Mouse (Mus musculus) liver, embryonic 16.5 days (tissue): ENCODE data around the gene Eng. TPM values are rescaled to one million over a fixed set of nuclear protein-coding genes. Genes with fewer than 3 reads are reported as not detected.

Experiments
- ATAC-seq: fragments of 200-750 bp; cut with Nextera tagmentation; 2 replicates; pipeline ENCODE4 v1.8.0; 2017; ENCODE audit warnings: low read depth, mild to moderate bottlenecking, moderate number of reproducible peaks, moderate library complexity
- H3K27ac ChIP-seq: fragments of 300-500 bp; sonication (generic); 2 replicates; pipeline ENCODE4 v1.5.1; 2014; ENCODE audit warnings: mild to moderate bottlenecking, low read length
- H3K27me3 ChIP-seq: fragments of 300-500 bp; sonication (generic); 2 replicates; pipeline ENCODE4 v1.6.1; 2014; ENCODE audit warnings: low read depth, low read length, mixed read lengths; ENCODE audit not compliant: control insufficient read depth, insufficient read depth
- H3K36me3 ChIP-seq: fragments of 300-500 bp; sonication (generic); 2 replicates; pipeline ENCODE4 v1.6.1; 2014; ENCODE audit warnings: mild to moderate bottlenecking; ENCODE audit not compliant: control insufficient read depth, insufficient read depth
- H3K4me1 ChIP-seq: fragments of 300-500 bp; sonication (generic); 2 replicates; pipeline ENCODE4 v1.6.1; 2014; ENCODE audit warnings: low read depth, low read length, mixed read lengths; ENCODE audit not compliant: control insufficient read depth
- H3K4me2 ChIP-seq: fragments of 300-500 bp; sonication (generic); 2 replicates; pipeline ENCODE4 v1.6.1; 2014; ENCODE audit warnings: low read depth, low read length, mixed read lengths
- H3K4me3 ChIP-seq: fragments of 300-500 bp; sonication (generic); 2 replicates; pipeline ENCODE4 v1.5.1; 2014; ENCODE audit warnings: low read depth, mild to moderate bottlenecking, low read length
- H3K9ac ChIP-seq: fragments of 300-500 bp; sonication (generic); 2 replicates; pipeline ENCODE4 v1.6.1; 2014; ENCODE audit warnings: low read depth, low read length
- H3K9me3 ChIP-seq: fragments of 300-500 bp; sonication (generic); replicated peaks from 2 replicates; pipeline ENCODE4 v1.6.1; 2016; ENCODE audit warnings: low read length; ENCODE audit not compliant: control insufficient read depth
- WGBS: fragments of 180-500 bp; shearing (Covaris S2); extraction: QIAGEN DNeasy Blood & Tissue Kit; methylation state at CpG from one replicate; pipeline ENCODE4 v1.1.7; 2014; ENCODE audit not compliant: insufficient replicate concordance; 5-methylcytosine and 5-hydroxymethylcytosine counted together
- polyA plus RNA-seq: library from polyadenylated mRNA; unstranded; fragments of >200 nt; fragmentation: Nextera tagmentation; extraction: Ambion mirVana; gene quantifications from 2 replicates; pipeline ENCODE4 v1.2.1, GENCODE M21; 2015

Eng gene
- polyA plus RNA-seq, 1 experiment from 2014 or later, result 29.3 TPM

DNA sequence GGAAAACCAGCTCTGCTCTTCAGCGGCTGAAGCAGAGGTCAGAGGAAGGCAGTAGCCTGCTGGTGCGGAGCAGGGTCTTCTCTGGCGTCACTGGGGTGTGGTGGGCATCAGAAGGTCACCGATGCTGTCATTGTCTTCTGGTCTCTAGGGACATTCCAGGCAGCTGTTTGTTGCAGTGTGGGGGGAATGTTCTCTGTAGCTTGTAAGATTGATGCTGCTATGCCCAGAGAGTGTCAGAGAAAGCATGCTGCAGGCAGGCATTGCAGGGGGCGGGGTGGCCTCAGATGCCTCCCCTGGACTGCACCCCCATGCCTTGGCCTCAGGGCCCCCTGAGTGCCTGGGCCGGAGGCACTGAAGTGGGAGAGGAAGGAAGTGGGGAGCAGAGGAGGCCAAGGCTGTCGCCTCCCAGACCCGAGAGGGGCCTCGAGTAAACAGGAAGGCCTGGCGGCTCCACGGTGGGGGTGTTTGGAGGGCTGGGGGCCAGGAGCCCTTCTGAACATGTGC lies 8.6 kb upstream of the Eng start:
- no peak overlapping the region for H3K27ac ChIP-seq
- 30% methylated on average over 11 of the region's 11 CpGs for WGBS

DNA sequence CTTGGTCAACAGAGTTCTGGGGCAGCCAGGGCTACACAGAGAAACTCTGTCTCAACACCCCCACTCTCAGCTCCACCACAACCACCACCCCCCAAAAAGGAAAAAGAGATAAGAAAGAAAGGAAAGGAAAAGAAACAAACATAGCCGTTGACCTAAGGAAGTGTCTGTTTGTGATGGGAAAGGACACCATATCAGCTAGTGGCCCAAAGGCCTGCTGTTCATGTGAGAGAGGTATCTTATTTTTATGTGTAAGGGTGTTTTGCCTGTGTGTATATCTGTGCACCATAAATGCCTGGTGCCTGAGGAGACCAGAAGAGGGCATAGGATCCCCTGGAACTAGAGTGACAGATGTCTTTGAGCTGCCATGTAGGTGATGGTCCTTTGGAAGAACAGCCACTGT lies 6.8 kb upstream of the Eng start:
- Histone ChIP-seq H3K9me3 (no peaks in the 10 kb centered on the region), H3K4me3 (no peak overlapping the region), H3K36me3 (no peaks in the 10 kb centered on the region), H3K4me2 (no peak overlapping the region), H3K27ac (no peak overlapping the region), H3K9ac (no peak overlapping the region), H3K27me3 (no peaks in the 10 kb centered on the region), H3K4me1 (peaks cover 13% of the 10 kb centered on the region)
- no peak for ATAC-seq
- WGBS, result 14% methylated on average over 1 of the region's 1 CpGs

More for the DNA sequence above, 8.6 kb upstream of the Eng start:
- Histone ChIP-seq H3K9ac (no peak overlapping the region), H3K27me3 (no peaks in the 10 kb centered on the region), H3K9me3 (no peaks in the 10 kb centered on the region), H3K4me1 (peaks cover 6% of the 10 kb centered on the region), H3K4me3 (no peak overlapping the region), H3K36me3 (no peaks in the 10 kb centered on the region), H3K4me2 (no peak overlapping the region)
- ATAC-seq, result peak; percentile 80

DNA sequence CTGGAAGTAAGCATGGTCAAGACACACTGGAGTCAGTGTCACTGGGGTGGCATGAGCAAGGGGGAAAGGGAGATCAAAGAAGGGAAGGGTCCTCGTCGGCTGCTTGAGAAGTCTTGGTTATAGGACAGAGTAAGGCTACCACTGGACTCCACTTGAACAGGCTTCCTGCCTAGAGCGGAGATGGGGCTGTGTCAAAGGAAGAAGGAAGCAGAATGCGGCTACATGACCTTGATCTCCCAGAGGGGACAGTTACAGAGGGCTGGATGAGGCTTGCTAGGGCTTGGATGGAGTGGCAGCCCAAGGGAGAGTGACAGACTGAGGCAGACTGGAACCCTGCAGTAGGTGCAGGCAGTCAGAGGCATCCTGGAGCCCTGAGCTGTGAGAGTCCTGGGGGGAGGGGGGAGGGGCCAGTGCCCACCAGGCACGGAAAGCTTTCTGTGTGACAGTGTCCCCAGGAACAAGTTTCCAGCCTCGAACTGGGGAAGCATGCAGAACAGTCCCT lies 5.8 kb upstream of the Eng start:
- WGBS, result 46% methylated on average over 6 of the region's 6 CpGs
- no peak for ATAC-seq

DNA sequence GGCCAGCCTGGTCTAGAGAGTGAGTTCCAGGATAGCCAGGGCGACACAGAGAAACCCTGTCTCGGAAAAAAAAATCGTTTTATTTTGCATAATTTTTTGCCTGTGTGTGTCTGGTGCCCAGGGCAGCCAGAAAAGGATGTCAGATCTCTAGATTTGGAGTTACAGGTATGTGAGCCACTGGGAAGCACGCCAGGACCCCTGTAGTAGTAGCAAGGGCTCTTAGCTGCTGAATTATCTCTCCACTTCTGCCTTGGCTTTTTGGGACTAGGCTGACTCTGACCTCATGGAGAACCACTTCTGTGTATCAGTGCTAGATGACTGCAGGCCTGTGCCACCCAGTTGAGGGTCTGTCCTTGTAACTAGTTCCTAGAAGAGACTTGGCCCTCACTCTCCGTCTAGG lies 4.6 kb upstream of the Eng start:
- no peaks in the 10 kb centered on the region for H3K36me3 ChIP-seq
- no peak overlapping the region for H3K9ac ChIP-seq
- 68% methylated on average over 5 of the region's 5 CpGs for WGBS
- H3K4me2 ChIP-seq, result no peak overlapping the region
- peaks cover 32% of the 10 kb centered on the region for H3K4me1 ChIP-seq
- ATAC-seq, result no peak
- no peak overlapping the region for H3K4me3 ChIP-seq
- no peaks in the 10 kb centered on the region for H3K9me3 ChIP-seq
- H3K27ac ChIP-seq, result no peak overlapping the region
- H3K27me3 ChIP-seq, result no peaks in the 10 kb centered on the region

More for the DNA sequence above, 5.8 kb upstream of the Eng start:
- H3K9ac ChIP-seq, result no peak overlapping the region
- H3K36me3 ChIP-seq, result no peaks in the 10 kb centered on the region
- H3K4me1 ChIP-seq, result peaks cover 22% of the 10 kb centered on the region
- H3K4me3 ChIP-seq, result no peak overlapping the region
- no peak overlapping the region for H3K4me2 ChIP-seq
- 0 out of 2 replicates have a peak overlapping the region, but pooled peaks have one; percentile 14 for H3K27ac ChIP-seq
- no peaks in the 10 kb centered on the region for H3K9me3 ChIP-seq
- no peaks in the 10 kb centered on the region for H3K27me3 ChIP-seq

DNA sequence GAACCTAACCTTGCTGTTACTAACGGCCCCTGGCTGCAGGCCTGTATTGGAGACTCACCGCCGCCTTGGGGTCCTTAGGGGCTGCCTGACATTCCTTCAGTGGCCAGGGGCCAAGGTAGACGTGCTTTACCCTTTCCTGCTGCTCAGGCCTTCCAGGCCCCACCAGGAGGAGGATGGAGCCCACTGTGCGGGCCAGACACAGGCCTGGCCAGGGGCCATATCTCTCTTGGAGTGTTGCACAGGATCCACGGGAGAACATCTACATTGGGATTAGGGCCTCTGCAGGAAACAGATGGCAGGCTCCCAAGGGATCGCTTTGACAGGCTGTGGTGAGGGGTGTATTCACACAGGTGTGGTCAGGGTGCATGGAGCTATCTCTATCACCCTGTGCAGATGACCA lies 3.6 kb upstream of the Eng start:
- Histone ChIP-seq H3K9ac (no peak overlapping the region), H3K9me3 (no peaks in the 10 kb centered on the region), H3K4me1 (peaks cover 30% of the 10 kb centered on the region), H3K4me3 (no peak overlapping the region), H3K27me3 (no peaks in the 10 kb centered on the region), H3K4me2 (no peak overlapping the region), H3K36me3 (no peaks in the 10 kb centered on the region), H3K27ac (no peak overlapping the region)
- ATAC-seq, result no peak
- 66% methylated on average over 7 of the region's 7 CpGs for WGBS

DNA sequence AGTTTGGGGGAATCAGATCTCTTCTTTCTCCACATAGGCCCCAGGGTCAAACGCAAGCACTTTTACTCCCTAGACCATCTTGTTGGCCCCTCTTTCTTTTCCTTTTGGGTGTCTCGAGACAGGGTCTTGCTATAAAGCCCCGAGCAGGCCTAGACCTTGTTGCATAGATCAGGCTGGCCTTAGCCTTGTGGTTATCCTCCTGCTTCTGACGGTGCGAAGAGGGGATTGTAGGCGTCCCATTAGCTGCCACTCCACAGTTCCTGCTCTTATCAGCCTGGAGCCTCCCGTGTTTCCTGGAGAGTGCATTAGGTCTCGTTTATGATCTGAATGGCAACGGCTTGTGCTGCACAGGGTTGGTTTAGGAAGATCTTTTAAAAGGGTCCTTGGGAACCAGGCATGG lies 2.3 kb upstream of the Eng start:
- 33% methylated on average over 9 of the region's 9 CpGs for WGBS
- Histone ChIP-seq H3K4me2 (no peak overlapping the region), H3K9me3 (no peaks in the 10 kb centered on the region), H3K27me3 (no peaks in the 10 kb centered on the region), H3K9ac (no peak overlapping the region), H3K36me3 (no peaks in the 10 kb centered on the region), H3K4me3 (no peak overlapping the region), H3K4me1 (peaks cover 26% of the 10 kb centered on the region), H3K27ac (no peak overlapping the region)
- no peak for ATAC-seq

DNA sequence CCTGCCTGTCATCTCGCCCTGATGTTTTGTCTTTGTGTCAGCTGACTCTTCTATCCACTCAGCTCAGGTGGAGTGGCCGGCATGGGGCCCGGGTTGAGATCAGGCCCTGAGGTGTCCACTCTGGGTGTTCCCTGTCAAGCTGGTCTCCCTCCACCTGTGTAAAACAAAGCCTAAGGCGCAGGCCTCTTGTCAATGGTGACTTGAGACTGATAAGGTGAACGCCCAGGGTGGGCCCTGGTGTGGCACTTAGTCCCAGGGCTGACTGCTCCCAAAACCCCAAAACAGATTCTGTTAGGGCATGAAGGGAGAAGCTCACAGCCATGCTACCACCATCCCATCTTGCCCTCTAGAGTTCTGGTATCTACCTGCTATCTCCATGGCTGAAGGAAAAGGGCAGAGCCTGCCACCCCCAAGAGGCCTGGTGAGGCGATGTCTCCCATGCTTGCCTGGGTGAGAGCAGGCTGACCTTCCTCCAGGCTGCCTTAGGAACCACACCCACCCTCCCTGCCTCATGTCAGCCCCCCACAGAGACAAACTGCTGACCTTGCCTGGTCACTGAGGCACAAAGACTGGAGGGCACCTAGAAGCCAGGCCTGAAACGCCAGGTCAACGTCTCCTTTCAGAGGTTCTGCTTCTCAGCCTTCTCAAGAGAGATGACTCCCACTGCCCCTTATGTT lies 1.5 kb upstream of the Eng start:
- 36% methylated on average over 8 of the region's 8 CpGs for WGBS
- Histone ChIP-seq H3K27ac (peak overlapping the region; percentile 45), H3K27me3 (no peaks in the 10 kb centered on the region), H3K4me1 (peaks cover 26% of the 10 kb centered on the region), H3K4me2 (no peak overlapping the region), H3K9ac (no peak overlapping the region), H3K9me3 (no peaks in the 10 kb centered on the region), H3K36me3 (no peaks in the 10 kb centered on the region), H3K4me3 (no peak overlapping the region)
- peak; percentile 74 for ATAC-seq

DNA sequence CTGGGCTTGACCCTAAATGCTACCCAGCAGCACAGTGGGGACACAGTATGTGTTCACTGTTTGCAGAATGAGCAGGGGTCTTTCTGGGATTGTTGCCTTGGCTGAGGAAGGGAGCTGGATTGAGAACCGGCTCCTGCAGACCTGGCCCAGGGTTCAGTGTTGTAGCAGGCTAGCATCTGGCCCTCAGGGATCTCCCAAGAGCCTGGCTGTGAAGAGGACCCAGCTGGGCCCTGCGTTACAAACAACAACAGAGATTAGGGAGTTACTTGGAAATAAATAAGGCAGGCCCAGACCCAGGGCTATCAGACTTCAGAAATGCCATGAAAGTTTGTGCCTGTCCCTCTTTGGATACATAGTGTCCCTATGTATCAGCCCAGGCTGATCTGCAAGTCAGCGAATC lies 748 bp upstream of the Eng start:
- Histone ChIP-seq H3K4me2 (no peak overlapping the region), H3K36me3 (no peaks in the 10 kb centered on the region), H3K27me3 (no peaks in the 10 kb centered on the region), H3K9me3 (no peaks in the 10 kb centered on the region), H3K4me3 (no peak overlapping the region), H3K4me1 (peaks cover 26% of the 10 kb centered on the region), H3K9ac (no peak overlapping the region), H3K27ac (peak overlapping the region; percentile 53)
- WGBS, result 61% methylated on average over 3 of the region's 3 CpGs
- ATAC-seq, result no peak

DNA sequence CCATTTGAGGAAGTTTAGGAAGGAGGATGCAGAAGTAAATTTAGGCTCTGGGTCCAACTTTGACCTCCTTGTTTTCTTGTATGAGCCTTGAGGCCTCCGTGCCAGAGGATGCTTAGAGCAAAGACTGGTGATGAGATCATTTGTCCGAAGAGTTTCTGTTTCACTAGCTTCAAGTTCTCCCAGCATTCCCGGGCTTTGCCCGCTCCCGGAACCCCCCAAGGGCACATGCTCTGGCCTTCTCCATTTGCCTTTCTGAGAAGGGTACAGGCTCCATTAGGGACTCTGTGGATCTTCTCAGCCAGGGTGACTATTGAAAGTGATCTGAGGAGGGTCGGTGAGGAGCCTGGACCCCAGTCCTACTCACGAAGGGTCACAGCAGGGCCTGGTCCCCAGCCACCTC lies 971 bp downstream of the Eng start:
- Histone ChIP-seq H3K9ac (no peak overlapping the region), H3K27me3 (no peaks in the 10 kb centered on the region), H3K9me3 (no peaks in the 10 kb centered on the region), H3K4me3 (peak overlapping the region; percentile 50), H3K4me1 (peaks cover 26% of the 10 kb centered on the region), H3K27ac (no peak overlapping the region), H3K4me2 (peak overlapping the region; percentile 57), H3K36me3 (no peaks in the 10 kb centered on the region)
- WGBS, result 45% methylated on average over 7 of the region's 7 CpGs
- ATAC-seq, result no peak
